Mouse (Mus musculus) gastrocnemius, postnatal 14 days (tissue): Measurements from ENCODE around the gene Chrna4. TPM values are rescaled to one million over a fixed set of nuclear protein-coding genes. Genes with fewer than 3 reads are reported as not detected.

Experiments used
- DNase-seq: peaks from one replicate; pipeline ENCODE4 v3.0.0; 2021; ENCODE audit warnings: mixed read lengths
- intact Hi-C: fragments of 180-260 bp; cut with DNase I; formaldehyde crosslinking; loops from one replicate; pipeline ENCODE4 v1.15.1; 2025; ENCODE audit warnings: low total_unique reads
- total RNA-seq, 2 experiments: library from RNA; stranded (reverse); gene quantifications; 2 replicates each; pipeline ENCODE4 v1.2.3; 2021

The Chrna4 gene
- total RNA-seq, 2 experiments from 2014 or later: 0.93 to 1.3 TPM

DNA sequence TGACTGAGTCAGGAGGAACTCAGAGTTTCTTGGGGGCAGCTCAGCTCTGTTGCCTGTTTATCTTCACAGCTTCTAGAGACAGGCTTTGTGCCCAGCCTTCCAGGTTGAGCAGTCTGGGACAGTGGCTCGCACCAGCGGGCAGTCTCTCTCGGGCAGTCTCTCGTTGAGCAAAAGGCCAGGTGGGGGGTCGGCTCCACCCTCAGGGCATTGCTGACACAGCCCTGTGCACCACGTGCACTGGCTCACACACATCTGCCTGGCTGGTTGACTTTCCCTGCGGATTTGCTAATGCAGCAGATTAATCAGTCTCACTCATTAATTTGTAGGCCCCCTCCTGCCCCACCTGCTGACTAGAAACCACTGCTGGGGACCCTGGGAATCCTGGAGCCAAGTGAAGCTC lies 1.4 kb downstream of the Chrna4 start:
- no peak for DNase-seq
- intact Hi-C loops: no loop called here

DNA sequence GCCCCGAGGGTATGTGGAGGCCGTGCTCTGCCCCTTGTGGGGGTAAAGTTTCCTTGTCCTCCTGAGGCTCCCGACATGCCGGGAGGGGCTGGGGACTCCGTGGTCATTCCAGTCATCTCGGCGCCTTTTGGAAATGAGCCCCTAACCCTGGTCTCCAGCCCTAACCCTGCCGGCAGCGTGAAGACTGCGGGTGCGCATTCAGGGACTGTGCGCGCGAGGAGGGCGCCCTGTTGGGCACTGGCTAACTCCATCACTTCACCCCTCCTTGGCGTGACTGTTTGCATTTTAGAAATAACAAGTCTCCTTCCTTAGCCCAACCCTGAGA lies 4.0 kb downstream of the Chrna4 start:
- no peak for DNase-seq

GRCm38 (mm10) chr2:181038644-181039355 lies 4.5 kb downstream of the Chrna4 start:
- DNase-seq: peak; percentile 17
- intact Hi-C loops: no loop called here

More for the DNA sequence above, 4.0 kb downstream of the Chrna4 start:
- intact Hi-C loops: no loop called here

- DNase-seq: no peak
- intact Hi-C loops: no loop called here
Observed at GRCm38 (mm10) chr2:181036561-181036960, 6.8 kb downstream of the Chrna4 start.

GRCm38 (mm10) chr2:181035186-181035585 lies 8.2 kb downstream of the Chrna4 start:
- intact Hi-C loops: no loop called here

GRCm38 (mm10) chr2:181033310-181033709 lies 10.0 kb downstream of the Chrna4 start:
- DNase-seq: no peak

More at GRCm38 (mm10) chr2:181035186-181035585, 8.2 kb downstream of the Chrna4 start:
- no peak for DNase-seq

GRCm38 (mm10) chr2:181032407-181032806 lies 10.9 kb downstream of the Chrna4 start:
- peak; percentile 64 for DNase-seq
- intact Hi-C loops: loop anchor here (2.0 kb wide), 1 partner anchor 26 kb away; no protein-coding TSS in a partner anchor

More at GRCm38 (mm10) chr2:181033310-181033709, 10.0 kb downstream of the Chrna4 start:
- intact Hi-C loops: loop anchor here (2.0 kb wide), 1 partner anchor 25 kb away; no protein-coding TSS in a partner anchor

GRCm38 (mm10) chr2:181031406-181031934 lies 11.9 kb downstream of the Chrna4 start:
- intact Hi-C loops: no loop called here
- no peak for DNase-seq

- intact Hi-C loops: no loop called here
- no peak for DNase-seq
Observed at GRCm38 (mm10) chr2:181008339-181008738, 35.0 kb downstream of the Chrna4 start.

DNA sequence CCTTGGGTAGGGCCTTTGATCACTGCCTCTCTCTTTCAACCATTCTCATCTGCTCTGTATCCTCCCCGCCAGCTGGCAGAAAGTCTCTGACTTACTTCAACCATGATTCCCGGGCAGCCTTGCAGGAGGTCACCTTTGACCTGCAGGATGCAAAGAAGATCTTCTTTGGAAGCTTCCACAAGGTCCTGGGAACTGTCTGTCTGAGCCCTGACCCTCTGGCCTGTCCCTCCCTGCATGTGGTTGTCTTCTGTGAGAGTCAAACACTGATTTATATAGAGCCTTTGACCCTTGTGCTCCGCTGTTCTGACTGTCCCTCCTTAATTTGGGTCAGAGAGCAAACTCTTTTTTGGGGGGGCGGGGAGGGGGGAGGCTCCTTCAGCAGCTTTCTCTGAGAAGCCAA lies 36.3 kb downstream of the Chrna4 start:
- DNase-seq: no peak
- intact Hi-C loops: no loop called here

DNA sequence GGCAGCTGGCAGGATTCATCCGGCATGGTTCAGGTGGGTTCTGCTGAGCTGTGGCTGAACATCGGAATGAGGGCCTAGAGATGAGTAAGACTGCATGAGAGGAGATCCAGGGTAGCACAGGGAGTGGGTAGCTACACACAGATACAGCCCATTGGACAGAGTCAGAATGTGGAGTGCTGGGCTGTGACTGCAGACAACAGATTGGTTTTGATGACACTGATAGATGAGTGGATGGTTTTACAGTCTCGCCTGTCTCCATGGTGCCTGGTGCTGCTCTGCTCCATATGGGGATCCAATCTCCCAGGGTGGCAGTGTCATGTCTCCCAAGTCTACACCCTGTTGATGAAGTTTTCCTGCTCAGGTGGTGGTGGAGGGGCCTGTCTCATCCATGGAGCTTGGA lies 46.4 kb downstream of the Chrna4 start:
- intact Hi-C loops: loop anchor here (5.0 kb wide), 1 partner anchor 60 kb away; no protein-coding TSS in a partner anchor
- no peak for DNase-seq

- no peak for DNase-seq
Observed at GRCm38 (mm10) chr2:180996436-180996835, 46.9 kb downstream of the Chrna4 start.

GRCm38 (mm10) chr2:180995457-180995856 lies 47.9 kb downstream of the Chrna4 start:
- intact Hi-C loops: loop anchor here (5.0 kb wide), 1 partner anchor 62 kb away; no protein-coding TSS in a partner anchor
- DNase-seq: no peak

More at GRCm38 (mm10) chr2:180996436-180996835, 46.9 kb downstream of the Chrna4 start:
- intact Hi-C loops: loop anchor here (5.0 kb wide), 1 partner anchor 61 kb away; no protein-coding TSS in a partner anchor

- intact Hi-C loops: no loop called here
Observed at GRCm38 (mm10) chr2:180994360-180994759, 49.0 kb downstream of the Chrna4 start.

GRCm38 (mm10) chr2:180990347-180990746 lies 53.0 kb downstream of the Chrna4 start:
- no peak for DNase-seq
- intact Hi-C loops: no loop called here

More at GRCm38 (mm10) chr2:180994360-180994759, 49.0 kb downstream of the Chrna4 start:
- DNase-seq: no peak

- no peak for DNase-seq
- intact Hi-C loops: no loop called here
Observed at GRCm38 (mm10) chr2:180988948-180989347, 54.4 kb downstream of the Chrna4 start.

DNA sequence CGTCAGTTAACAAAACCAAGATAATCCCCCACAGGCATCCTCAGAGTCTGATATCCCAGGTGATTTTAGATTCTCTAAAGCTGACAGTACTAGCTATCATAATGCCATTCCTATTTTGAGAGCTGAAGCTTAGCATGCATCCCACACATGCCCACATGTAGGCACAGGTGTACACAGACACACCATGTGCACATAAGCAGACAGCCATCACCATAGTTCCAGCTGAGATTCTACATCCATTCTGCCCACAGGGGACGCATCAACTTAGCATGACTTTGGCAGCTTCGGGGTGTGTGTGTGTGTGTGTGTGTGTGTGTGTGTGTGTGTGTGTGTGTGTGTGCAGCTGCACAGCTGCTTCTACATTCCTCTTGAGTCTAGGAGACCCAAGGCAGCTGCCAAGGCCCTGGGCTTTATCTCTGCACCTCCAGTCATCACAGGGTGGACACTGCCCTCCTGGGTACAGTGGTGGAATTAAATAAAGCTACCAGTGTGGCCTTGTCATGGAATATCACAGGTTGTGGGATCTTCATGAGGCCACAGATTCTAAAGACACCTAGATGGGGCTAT lies 54.9 kb downstream of the Chrna4 start:
- DNase-seq: no peak
- intact Hi-C loops: no loop called here

DNA sequence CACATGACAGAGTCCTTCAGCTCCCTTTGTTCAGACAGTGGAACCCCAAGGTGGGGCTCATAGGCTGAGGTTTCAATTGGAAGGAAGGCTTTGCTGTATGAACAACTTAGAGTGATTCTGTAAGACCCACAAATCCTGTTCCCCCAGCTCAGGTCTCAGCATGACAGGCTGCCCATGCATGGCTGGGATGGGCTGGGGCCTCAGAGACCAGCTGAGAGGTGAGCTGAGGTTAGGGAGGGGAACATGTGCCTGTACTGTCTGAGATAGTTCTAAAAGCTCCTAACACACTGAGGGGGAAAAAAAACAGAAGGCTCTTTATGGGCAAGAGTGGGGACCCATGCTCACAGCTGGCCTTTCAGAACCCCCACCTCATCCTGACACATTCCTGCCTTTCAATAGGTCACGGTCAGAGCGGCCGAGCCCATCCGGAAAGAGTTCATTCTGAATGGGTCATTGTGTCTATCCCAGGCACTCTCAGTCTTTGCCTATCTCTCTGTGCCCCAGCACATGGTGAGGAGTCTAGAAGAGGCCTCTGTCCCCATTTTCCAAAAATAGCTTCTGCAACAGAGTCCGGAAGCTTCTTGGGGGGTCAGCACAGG lies 55.8 kb downstream of the Chrna4 start:
- DNase-seq: no peak
- intact Hi-C loops: no loop called here

GRCm38 (mm10) chr2:180987001-180987400 lies 56.3 kb downstream of the Chrna4 start:
- intact Hi-C loops: no loop called here
- no peak for DNase-seq

DNA sequence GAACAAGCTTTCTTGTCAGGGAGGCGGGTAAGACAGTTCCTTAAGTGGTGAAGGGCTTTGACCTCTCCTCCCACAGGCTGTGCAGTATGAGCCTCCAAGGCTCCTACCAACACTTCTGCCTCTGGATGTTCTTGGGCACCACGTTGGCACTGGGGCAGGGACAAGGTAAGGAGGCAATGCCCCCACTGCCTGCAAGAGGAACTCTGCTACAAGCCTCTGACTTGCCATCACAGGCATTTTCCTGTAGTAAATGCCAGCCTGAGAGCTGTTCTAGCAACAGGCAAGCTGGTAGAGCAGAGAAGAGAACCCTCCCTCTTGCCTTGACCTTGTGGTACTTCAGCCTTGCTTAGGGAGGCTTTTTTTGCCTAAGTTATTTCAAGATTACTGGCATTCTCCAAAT lies 56.9 kb downstream of the Chrna4 start, which contains the start of gene Col20a1:
Gene Col20a1 (plus strand): TSS at position 87 of the 400 bp plus-strand sequence.
- DNase-seq: no peak
- intact Hi-C loops: no loop called here
